Mouse (Mus musculus) small intestine, adult 2 months (tissue): ENCODE measurements around the gene Gdap2. TPM values are rescaled to one million over a fixed set of nuclear protein-coding genes. Genes with fewer than 3 reads are reported as not detected.

Experiments
- H3K27ac ChIP-seq: fragments of 200-500 bp; 2 replicates; pipeline ENCODE4 v1.5.1; 2012; ENCODE audit warnings: low read depth, low read length, control low read depth, inconsistent platforms; ENCODE audit not compliant: insufficient read depth
- H3K27me3 ChIP-seq: fragments of 200-500 bp; 2 replicates; pipeline ENCODE4 v1.6.1; 2012; ENCODE audit warnings: mild to moderate bottlenecking, moderate library complexity, low read length, inconsistent platforms; ENCODE audit not compliant: control insufficient read depth, insufficient read depth
- H3K36me3 ChIP-seq: fragments of 200-500 bp; 2 replicates; pipeline ENCODE4 v1.6.1; 2012; ENCODE audit warnings: mild to moderate bottlenecking, low read length, control low read depth, inconsistent platforms; ENCODE audit not compliant: control insufficient read depth, insufficient read depth
- H3K4me1 ChIP-seq: fragments of 200-500 bp; 2 replicates; pipeline ENCODE4 v1.6.1; 2012; ENCODE audit warnings: low read length, inconsistent platforms, mixed read lengths; ENCODE audit not compliant: control insufficient read depth, insufficient read depth, insufficient read length
- H3K4me3 ChIP-seq: fragments of 200-500 bp; 2 replicates; pipeline ENCODE4 v1.5.1; 2012; ENCODE audit warnings: low read depth, mild to moderate bottlenecking, control low read depth, inconsistent platforms, low read length, moderate library complexity
- CTCF ChIP-seq: fragments of 200-500 bp; IDR thresholded peaks from 2 replicates; pipeline ENCODE4 v1.5.1; 2012; ENCODE audit warnings: low read depth, mild to moderate bottlenecking, control low read depth, inconsistent platforms, low read length, moderate library complexity, mixed read lengths; ENCODE audit not compliant: insufficient replicate concordance, insufficient read length; ENCODE audit errors: extremely low read depth
- POLR2A ChIP-seq: fragments of 200-500 bp; IDR thresholded peaks from 2 replicates; pipeline ENCODE4 v1.6.1; 2012; ENCODE audit warnings: low read depth, mild to moderate bottlenecking, control low read depth, inconsistent platforms, low read length, moderate library complexity
- WGBS: fragments of 180-500 bp; shearing (Covaris S2); methylation state at CpG from one replicate; pipeline ENCODE4 v1.1.7; 2018; 5-methylcytosine and 5-hydroxymethylcytosine counted together
- polyA plus RNA-seq: library from polyadenylated mRNA; depleted of rRNA; stranded (reverse); fragments of >200 nt; gene quantifications from 2 replicates; pipeline ENCODE4 v1.2.3, GENCODE M21; 2012; rRNA removed

Gene Gdap2
- 2.9 and 6.2 TPM in 2 replicates for polyA plus RNA-seq

DNA sequence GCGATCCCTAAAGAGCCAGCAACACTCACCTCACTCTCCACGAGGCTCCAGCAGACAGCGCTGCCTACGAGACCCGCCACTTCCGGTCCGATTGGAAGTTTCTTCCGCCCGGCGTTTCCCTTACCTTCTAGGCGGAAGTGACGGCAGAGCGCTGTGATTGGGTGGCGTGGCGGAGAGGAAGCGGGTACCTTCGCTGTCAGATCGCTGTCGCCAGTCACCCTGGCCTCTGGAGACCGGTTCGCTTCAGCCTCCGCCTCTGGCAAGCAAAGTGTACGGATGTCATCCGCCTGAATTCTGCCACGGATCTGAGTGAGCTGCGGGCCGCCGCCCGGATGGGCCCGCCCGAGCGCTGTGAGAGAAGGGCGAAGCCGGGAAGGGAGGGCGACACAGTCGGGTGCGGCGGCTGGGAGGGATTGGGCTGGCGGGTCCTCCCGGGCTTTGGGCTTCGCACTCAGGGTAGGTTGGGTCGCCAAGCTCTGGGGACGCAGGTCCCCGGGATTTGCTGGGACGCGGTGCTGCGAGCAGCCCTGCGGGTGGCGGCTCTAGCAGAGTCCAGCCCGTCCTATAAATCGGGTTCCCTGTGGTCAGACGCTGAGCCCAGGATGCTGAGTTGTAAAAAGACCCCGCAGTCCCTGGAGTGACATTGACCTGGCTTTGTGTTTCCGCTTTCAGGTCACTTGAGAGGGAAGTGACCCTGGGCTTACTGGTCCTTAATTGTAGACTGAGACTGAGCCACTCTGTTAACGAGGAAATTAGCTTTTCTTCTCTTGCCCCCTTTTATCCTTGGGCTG is at the start of gene Gdap2, which contains the start of gene Wdr3:
TSS of gene Gdap2 (plus strand) at position 67 of the 791 bp plus-strand sequence.
TSS of gene Wdr3 (minus strand) at position 93 of the 791 bp plus-strand sequence.
- peak within 1 kb of the TSS; percentile 95 for H3K4me3 ChIP-seq
- no peaks in the 10 kb centered on the region for H3K27me3 ChIP-seq
- TF ChIP-seq CTCF: 0 out of 2 replicates have a peak, but pooled peaks have one; percentile 10
- peak; percentile 98 for TF ChIP-seq POLR2A
- H3K27ac ChIP-seq: peak within 1 kb of the TSS; percentile 88
- H3K4me1 ChIP-seq: peaks cover 21% of the 10 kb centered on the region; the same call in 1 of the 2 replicates
- whole genome bisulfite sequencing: under 1% methylated on average over 55 of the region's 55 CpGs
- H3K36me3 ChIP-seq: peaks cover 11% of the 10 kb centered on the region

DNA sequence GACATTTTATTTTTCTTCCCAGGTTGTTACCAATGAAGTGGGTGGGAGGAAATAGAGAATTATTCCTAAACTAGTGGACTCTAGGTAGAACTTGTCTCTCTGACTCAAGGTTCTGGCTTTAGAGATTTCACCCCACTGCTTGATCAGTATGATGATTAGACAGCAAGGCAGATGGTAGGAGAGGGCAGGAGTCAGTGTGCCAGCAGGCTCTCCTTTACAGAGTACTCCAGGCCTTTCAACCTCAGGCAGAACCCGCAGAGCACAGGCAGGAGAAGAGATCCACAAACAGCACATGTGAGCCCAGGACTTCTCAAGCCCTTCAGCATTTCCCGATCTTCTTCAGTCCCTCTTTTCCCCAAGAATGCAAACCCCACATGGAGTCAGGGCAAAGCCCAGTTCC is 43.5 kb upstream of the Gdap2 start:
- WGBS: 79% methylated on average over 2 of the region's 2 CpGs
- Histone ChIP-seq H3K36me3 (no peaks in the 10 kb centered on the region), H3K4me3 (no peak overlapping the region), H3K4me1 (no peaks in the 10 kb centered on the region), H3K27me3 (no peaks in the 10 kb centered on the region), H3K27ac (no peak overlapping the region)
- TF ChIP-seq POLR2A (no peak), CTCF (no peak)

DNA sequence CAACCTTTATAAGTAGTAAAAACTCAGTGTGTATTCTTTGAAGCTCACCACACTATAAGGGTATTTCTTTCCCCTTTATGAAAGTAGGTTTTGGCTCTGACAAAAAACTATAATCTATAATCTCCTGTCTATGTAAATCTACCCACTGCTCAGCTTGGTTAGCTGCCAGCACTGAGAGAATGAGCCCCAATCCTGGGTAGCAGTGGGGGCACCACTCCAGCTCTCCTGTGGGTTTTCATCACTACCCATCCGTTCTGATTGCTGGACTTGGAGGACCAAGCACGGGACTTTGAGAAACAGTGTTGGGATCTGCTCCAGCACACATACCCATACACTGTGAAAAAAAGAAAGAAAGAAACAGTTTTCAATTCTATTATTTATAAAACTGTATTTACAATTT is 40.2 kb upstream of the Gdap2 start:
- H3K4me3 ChIP-seq: no peak overlapping the region
- no peaks in the 10 kb centered on the region for H3K27me3 ChIP-seq
- H3K27ac ChIP-seq: no peak overlapping the region
- H3K4me1 ChIP-seq: no peaks in the 10 kb centered on the region
- TF ChIP-seq POLR2A (no peak), CTCF (no peak)
- no peaks in the 10 kb centered on the region for H3K36me3 ChIP-seq
- WGBS: 69% methylated on average over 2 of the region's 2 CpGs

- no peaks in the 10 kb centered on the region for H3K27me3 ChIP-seq
- WGBS: 60% methylated on average over 1 of the region's 1 CpGs
- no peak overlapping the region for H3K27ac ChIP-seq
Observed at GRCm38 (mm10) chr3:100122445-100122844, 39.7 kb upstream of the Gdap2 start.

DNA sequence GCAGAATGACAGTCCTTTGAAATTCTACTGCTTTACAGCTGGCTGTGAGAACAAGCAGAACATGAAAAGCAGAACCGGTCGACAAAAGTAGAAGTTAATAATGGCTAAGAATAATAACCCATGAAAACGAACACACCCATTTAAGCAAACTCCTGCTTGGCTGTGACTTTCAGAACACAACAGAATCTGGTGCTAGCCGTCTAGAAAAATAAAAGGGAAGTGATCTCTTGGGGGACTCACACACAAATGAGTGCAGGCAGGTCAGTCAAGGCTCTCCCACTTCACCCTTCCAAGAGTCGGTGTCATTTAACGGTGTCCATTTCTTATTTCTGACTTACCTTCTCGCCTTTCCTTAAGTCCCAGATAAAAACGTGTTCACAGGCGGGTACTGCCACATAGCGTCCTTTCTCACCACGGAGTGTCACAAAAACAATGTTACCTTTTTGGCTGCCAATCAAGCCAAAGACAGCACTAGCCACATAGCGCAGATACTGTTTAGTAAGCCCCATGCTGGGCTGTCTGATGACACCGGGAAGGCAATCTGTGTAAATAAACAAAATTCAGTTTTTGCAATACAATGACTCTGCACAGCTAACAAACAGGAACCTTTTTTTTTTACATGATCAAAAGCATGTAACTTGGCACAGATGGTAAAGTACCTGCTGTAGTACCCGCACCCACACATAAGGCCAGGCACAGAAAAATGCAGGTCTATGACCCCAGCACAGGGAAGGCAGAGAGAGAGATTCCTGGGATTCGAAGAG is 1.3 kb upstream of the Gdap2 start:
- Histone ChIP-seq H3K36me3 (peaks cover 26% of the 10 kb centered on the region), H3K4me3 (no peak overlapping the region), H3K4me1 (peaks cover 12% of the 10 kb centered on the region; the same call in 1 of the 2 replicates), H3K27ac (no peak overlapping the region), H3K27me3 (no peaks in the 10 kb centered on the region)
- WGBS: 70% methylated on average over 15 of the region's 15 CpGs
- TF ChIP-seq CTCF: no peak
- TF ChIP-seq POLR2A: no peak

More at GRCm38 (mm10) chr3:100122445-100122844, 39.7 kb upstream of the Gdap2 start:
- TF ChIP-seq POLR2A (no peak), CTCF (no peak)
- no peaks in the 10 kb centered on the region for H3K4me1 ChIP-seq
- H3K36me3 ChIP-seq: no peaks in the 10 kb centered on the region
- H3K4me3 ChIP-seq: no peak overlapping the region

- no peaks in the 10 kb centered on the region for H3K27me3 ChIP-seq
- no peak overlapping the region for H3K27ac ChIP-seq
- peaks cover 18% of the 10 kb centered on the region; the same call in 1 of the 2 replicates for H3K4me1 ChIP-seq
- TF ChIP-seq CTCF (no peak), POLR2A (no peak)
- under 1% methylated on average over 35 of the region's 35 CpGs for WGBS
- H3K4me3 ChIP-seq: peak overlapping the region; percentile 95
- H3K36me3 ChIP-seq: peaks cover 17% of the 10 kb centered on the region
Observed at GRCm38 (mm10) chr3:100161665-100162314, 391 bp upstream of the Gdap2 start.

DNA sequence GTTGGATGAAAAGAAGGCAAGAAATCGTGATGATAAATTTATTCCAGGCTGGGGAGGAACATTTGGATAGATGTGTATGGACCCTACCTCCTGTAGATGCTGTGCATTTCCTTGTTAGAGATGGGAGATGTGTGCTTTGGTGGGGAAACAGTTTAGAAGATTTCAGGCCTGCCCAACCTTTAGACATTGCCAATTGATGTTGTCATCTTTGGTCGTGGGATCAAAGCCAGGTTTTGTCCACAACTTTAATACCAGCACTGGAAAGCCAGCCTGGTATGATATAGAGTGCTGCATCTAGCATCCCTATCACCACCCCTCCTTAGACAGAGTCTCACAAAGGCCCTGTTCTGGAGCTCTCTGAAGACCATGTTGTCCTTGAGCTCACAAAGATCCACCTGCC is 1.4 kb downstream of the Gdap2 start:
- 63% methylated on average over 2 of the region's 2 CpGs for WGBS
- no peak overlapping the region for H3K4me3 ChIP-seq
- H3K27ac ChIP-seq: no peak overlapping the region
- TF ChIP-seq POLR2A (no peak), CTCF (no peak)
- H3K27me3 ChIP-seq: no peaks in the 10 kb centered on the region
- H3K4me1 ChIP-seq: peaks cover 21% of the 10 kb centered on the region; the same call in 1 of the 2 replicates
- H3K36me3 ChIP-seq: peaks cover 7% of the 10 kb centered on the region
